Mouse (Mus musculus): Measurements from ENCODE around the gene Gpr21. TPM values are rescaled to one million over a fixed set of nuclear protein-coding genes. Genes with fewer than 3 reads are reported as not detected.
"Not testable (repeated sequence)": the region's sequence is repeated elsewhere in the genome, so short reads cannot be mapped to it uniquely, and the experiment has no call there.

The Gpr21 gene
- 16.5 and 16.6 TPM in 2 replicates for polyA plus RNA-seq (2015; fragmentation: Nextera tagmentation; extraction: Ambion mirVana)

DNA sequence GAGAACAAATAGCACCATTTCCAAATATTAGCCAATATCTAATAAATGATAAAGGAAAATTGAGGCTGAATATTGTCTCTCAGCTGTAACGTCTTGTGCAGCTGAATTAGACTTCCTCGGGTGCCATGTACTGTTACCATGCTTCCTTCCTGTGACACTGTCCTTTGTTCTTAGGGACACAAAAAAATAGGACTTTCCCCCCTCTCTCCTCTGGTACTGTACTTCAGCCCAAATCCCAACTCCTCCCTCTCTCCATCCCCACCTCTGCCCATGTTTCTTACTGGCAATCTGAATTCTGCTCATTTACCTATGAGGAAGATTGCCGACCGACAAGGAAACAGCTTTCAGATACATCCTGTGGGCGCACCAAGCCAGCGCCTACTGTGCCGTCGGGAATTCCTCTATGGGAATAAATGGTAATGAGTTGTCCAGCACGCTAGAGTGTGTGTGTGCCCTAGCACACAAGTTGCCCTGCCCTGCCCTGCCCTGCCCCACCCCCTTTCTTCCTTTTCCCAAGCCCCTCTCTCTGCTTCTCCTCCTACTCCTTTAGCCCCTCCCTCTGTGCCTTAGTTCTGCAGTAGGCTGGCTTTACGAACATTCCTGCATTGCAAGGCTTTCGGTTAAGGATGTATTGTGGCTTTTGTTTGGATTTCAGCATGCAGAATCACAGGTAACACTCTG, at the start of gene Gpr21:
TSS of gene Gpr21 (plus strand) at position 303 of the 681 bp plus-strand sequence.
- ATAC-seq, result peak; percentile 91
- WGBS, result 7% methylated on average over 11 of the region's 11 CpGs
- Histone ChIP-seq H3K9me3 (replicated peaks; ENCODE audit: control insufficient read depth, low read length, poor library complexity, severe bottlenecking) (no peaks in the 10 kb centered on the region), H3K4me3 (ENCODE audit: low read depth, low read length) (peak within 1 kb of the TSS; percentile 38), H3K27ac (ENCODE audit: low read length) (peak within 1 kb of the TSS; percentile 91), H3K36me3 (ENCODE audit: control insufficient read depth, insufficient read depth, low read length) (0 out of 2 replicates have a peak, but pooled peaks cover 2% of the 10 kb centered on the region), H3K4me2 (ENCODE audit: low read length) (peak within 1 kb of the TSS; percentile 80), H3K9ac (ENCODE audit: low read depth, low read length) (peak within 1 kb of the TSS; percentile 58), H3K27me3 (ENCODE audit: control insufficient read depth, insufficient read depth, low read depth, low read length) (no peaks in the 10 kb centered on the region), H3K4me1 (ENCODE audit: control insufficient read depth, insufficient read depth, low read length) (peaks cover 31% of the 10 kb centered on the region)

DNA sequence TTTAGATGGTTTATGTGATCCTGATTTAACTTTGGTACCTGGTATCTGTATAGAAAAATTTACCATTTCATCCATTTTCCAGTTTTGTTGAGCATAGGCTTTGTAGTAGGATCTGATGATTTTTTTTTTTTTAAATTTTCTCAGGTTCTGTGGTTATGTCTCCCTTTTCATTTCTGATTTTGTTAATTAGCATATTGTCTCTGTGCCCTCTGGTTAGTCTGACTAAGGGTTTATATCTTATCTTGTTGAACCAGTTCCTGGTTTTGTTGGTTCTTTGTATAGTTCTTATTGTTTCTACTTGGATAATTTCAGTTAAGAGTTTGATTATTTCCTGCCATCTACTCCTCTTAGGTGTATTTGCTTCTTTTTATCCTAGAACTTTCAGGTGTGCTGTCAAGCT, 36.6 kb upstream of the Gpr21 start:
- no peak for ATAC-seq
- no peaks in the 10 kb centered on the region for H3K4me1 ChIP-seq (ENCODE audit: control insufficient read depth, insufficient read depth, low read length)
- no peak overlapping the region for H3K9ac ChIP-seq (ENCODE audit: low read depth, low read length)
- H3K9me3 ChIP-seq (replicated peaks; ENCODE audit: control insufficient read depth, low read length, poor library complexity, severe bottlenecking), result no peaks in the 10 kb centered on the region
- H3K27me3 ChIP-seq (ENCODE audit: control insufficient read depth, insufficient read depth, low read depth, low read length), result no peaks in the 10 kb centered on the region
- H3K4me3 ChIP-seq (ENCODE audit: low read depth, low read length), result no peak overlapping the region
- H3K4me2 ChIP-seq (ENCODE audit: low read length), result no peak overlapping the region
- no peak overlapping the region for H3K27ac ChIP-seq (ENCODE audit: low read length)
- peaks cover 24% of the 10 kb centered on the region for H3K36me3 ChIP-seq (ENCODE audit: control insufficient read depth, insufficient read depth, low read length)

- Histone ChIP-seq H3K4me2 (ENCODE audit: low read length) (no peak overlapping the region), H3K9ac (ENCODE audit: low read depth, low read length) (no peak overlapping the region), H3K27ac (ENCODE audit: low read length) (no peak overlapping the region), H3K9me3 (replicated peaks; ENCODE audit: control insufficient read depth, low read length, poor library complexity, severe bottlenecking) (no peaks in the 10 kb centered on the region), H3K27me3 (ENCODE audit: control insufficient read depth, insufficient read depth, low read depth, low read length) (no peaks in the 10 kb centered on the region), H3K36me3 (ENCODE audit: control insufficient read depth, insufficient read depth, low read length) (peaks cover 24% of the 10 kb centered on the region), H3K4me3 (ENCODE audit: low read depth, low read length) (no peak overlapping the region), H3K4me1 (ENCODE audit: control insufficient read depth, insufficient read depth, low read length) (no peaks in the 10 kb centered on the region)
- no peak for ATAC-seq
- 94% methylated on average over 2 of the region's 2 CpGs for WGBS
These were observed 36.1 kb upstream of the Gpr21 start for GRCm38 (mm10) chr2:37480039-37480438.

DNA sequence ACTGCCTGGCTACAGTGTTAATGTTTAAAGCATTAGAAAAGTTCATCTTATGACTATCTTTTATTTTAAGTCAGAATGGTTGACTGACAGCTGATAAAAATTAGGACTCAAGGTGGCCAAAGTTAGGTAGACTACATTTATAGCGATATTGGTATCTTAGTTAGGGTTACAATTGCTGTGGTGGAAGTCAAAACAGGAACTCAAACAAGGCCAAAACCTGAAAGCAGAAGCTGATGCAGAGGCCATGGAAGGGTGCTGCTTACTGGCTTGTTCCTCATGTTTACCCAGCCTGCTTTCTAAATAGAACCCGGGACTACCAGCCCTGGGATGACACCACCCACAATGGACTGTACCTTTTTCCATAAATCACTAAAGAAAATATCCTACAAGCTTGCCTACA, 32.0 kb upstream of the Gpr21 start:
- Histone ChIP-seq H3K4me3 (ENCODE audit: low read depth, low read length) (no peak overlapping the region), H3K4me1 (ENCODE audit: control insufficient read depth, insufficient read depth, low read length) (no peaks in the 10 kb centered on the region), H3K36me3 (ENCODE audit: control insufficient read depth, insufficient read depth, low read length) (peaks cover 15% of the 10 kb centered on the region), H3K9ac (ENCODE audit: low read depth, low read length) (no peak overlapping the region), H3K27me3 (ENCODE audit: control insufficient read depth, insufficient read depth, low read depth, low read length) (no peaks in the 10 kb centered on the region), H3K27ac (ENCODE audit: low read length) (no peak overlapping the region), H3K9me3 (replicated peaks; ENCODE audit: control insufficient read depth, low read length, poor library complexity, severe bottlenecking) (no peaks in the 10 kb centered on the region), H3K4me2 (ENCODE audit: low read length) (no peak overlapping the region)
- ATAC-seq, result no peak
- WGBS, result 92% methylated on average over 2 of the region's 2 CpGs

DNA sequence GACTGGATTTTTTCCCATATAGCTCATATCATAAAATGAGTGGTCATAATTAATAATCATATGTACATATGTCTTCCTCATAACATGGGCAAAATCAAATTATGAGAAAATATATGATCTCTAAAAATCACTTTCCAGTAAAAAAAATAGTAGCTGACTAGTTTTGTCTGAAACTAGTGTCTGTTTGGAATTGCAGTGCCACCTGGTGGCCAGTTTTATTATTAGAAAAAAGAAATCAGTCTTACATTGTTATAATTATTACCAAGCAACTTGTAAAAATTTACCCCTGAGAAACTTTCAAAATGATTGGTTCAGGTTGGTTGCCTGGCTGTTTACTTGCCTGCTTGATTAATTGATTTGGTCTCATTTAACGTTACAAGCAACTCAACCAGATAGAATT, 30.8 kb upstream of the Gpr21 start:
- no peaks in the 10 kb centered on the region for H3K9me3 ChIP-seq (replicated peaks; ENCODE audit: control insufficient read depth, low read length, poor library complexity, severe bottlenecking)
- H3K4me2 ChIP-seq (ENCODE audit: low read length), result no peak overlapping the region
- no peak for ATAC-seq
- no peak overlapping the region for H3K27ac ChIP-seq (ENCODE audit: low read length)
- peaks cover 23% of the 10 kb centered on the region for H3K36me3 ChIP-seq (ENCODE audit: control insufficient read depth, insufficient read depth, low read length)
- WGBS, result 82% methylated on average over 1 of the region's 1 CpGs
- H3K9ac ChIP-seq (ENCODE audit: low read depth, low read length), result no peak overlapping the region
- H3K4me1 ChIP-seq (ENCODE audit: control insufficient read depth, insufficient read depth, low read length), result no peaks in the 10 kb centered on the region
- H3K27me3 ChIP-seq (ENCODE audit: control insufficient read depth, insufficient read depth, low read depth, low read length), result no peaks in the 10 kb centered on the region
- no peak overlapping the region for H3K4me3 ChIP-seq (ENCODE audit: low read depth, low read length)

DNA sequence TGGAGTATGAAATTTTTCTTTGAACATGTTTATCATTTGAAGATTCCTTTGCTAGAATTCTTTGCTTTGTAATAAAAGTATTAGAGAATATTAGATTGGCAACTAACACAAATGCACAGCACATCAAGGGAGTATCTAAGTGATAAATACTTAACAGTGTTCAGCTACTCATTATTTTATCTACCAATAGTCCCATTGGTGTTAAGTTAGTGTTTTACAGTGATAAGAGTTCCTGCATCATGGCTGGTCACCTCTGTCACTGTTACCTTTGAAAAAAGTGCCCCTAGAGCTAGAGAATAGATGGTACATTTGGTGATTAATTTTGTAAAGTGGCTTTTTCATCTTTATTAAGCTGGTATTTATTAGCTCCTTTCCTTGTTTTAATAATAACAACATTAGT, 29.7 kb upstream of the Gpr21 start:
- no peak overlapping the region for H3K27ac ChIP-seq (ENCODE audit: low read length)
- no peak overlapping the region for H3K4me2 ChIP-seq (ENCODE audit: low read length)
- no peak overlapping the region for H3K9ac ChIP-seq (ENCODE audit: low read depth, low read length)
- H3K4me1 ChIP-seq (ENCODE audit: control insufficient read depth, insufficient read depth, low read length), result no peaks in the 10 kb centered on the region
- no peaks in the 10 kb centered on the region for H3K27me3 ChIP-seq (ENCODE audit: control insufficient read depth, insufficient read depth, low read depth, low read length)
- no peak overlapping the region for H3K4me3 ChIP-seq (ENCODE audit: low read depth, low read length)
- no peak for ATAC-seq
- peaks cover 23% of the 10 kb centered on the region for H3K36me3 ChIP-seq (ENCODE audit: control insufficient read depth, insufficient read depth, low read length)
- H3K9me3 ChIP-seq (replicated peaks; ENCODE audit: control insufficient read depth, low read length, poor library complexity, severe bottlenecking), result no peaks in the 10 kb centered on the region

- H3K36me3 ChIP-seq (ENCODE audit: control insufficient read depth, insufficient read depth, low read length), result peaks cover 25% of the 10 kb centered on the region
- H3K4me2 ChIP-seq (ENCODE audit: low read length), result no peak overlapping the region
- H3K4me1 ChIP-seq (ENCODE audit: control insufficient read depth, insufficient read depth, low read length), result no peaks in the 10 kb centered on the region
- H3K9ac ChIP-seq (ENCODE audit: low read depth, low read length), result no peak overlapping the region
- WGBS, result 97% methylated on average over 2 of the region's 2 CpGs
- no peak overlapping the region for H3K4me3 ChIP-seq (ENCODE audit: low read depth, low read length)
- no peak overlapping the region for H3K27ac ChIP-seq (ENCODE audit: low read length)
- no peaks in the 10 kb centered on the region for H3K9me3 ChIP-seq (replicated peaks; ENCODE audit: control insufficient read depth, low read length, poor library complexity, severe bottlenecking)
- no peak for ATAC-seq
- H3K27me3 ChIP-seq (ENCODE audit: control insufficient read depth, insufficient read depth, low read depth, low read length), result no peaks in the 10 kb centered on the region
These were observed 27.2 kb upstream of the Gpr21 start for GRCm38 (mm10) chr2:37488956-37489355.

DNA sequence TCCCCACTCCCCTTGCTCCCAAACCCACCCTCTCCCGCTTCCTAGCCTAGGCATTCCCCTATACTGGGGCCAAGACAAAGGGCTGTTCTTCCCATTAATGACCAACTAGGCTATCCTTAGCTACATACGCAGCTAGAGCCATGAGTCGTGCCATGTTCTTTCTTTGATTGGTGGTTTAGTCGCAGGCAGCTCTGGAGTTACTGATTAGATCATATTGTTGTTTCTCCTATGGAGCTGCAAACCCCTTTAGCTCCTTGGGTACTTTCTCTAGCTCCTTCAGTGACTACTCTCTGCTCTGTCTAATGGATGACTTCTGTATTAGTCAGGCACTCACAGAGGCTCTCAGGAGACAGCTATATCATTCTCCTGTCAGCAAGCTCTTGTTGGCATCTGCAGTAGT, 18.8 kb upstream of the Gpr21 start:
- no peak overlapping the region for H3K9ac ChIP-seq (ENCODE audit: low read depth, low read length)
- H3K9me3 ChIP-seq (replicated peaks; ENCODE audit: control insufficient read depth, low read length, poor library complexity, severe bottlenecking), result no peaks in the 10 kb centered on the region
- no peak overlapping the region for H3K4me3 ChIP-seq (ENCODE audit: low read depth, low read length)
- no peaks in the 10 kb centered on the region for H3K27me3 ChIP-seq (ENCODE audit: control insufficient read depth, insufficient read depth, low read depth, low read length)
- ATAC-seq, result no peak
- 96% methylated on average over 4 of the region's 4 CpGs for WGBS
- no peak overlapping the region for H3K27ac ChIP-seq (ENCODE audit: low read length)
- H3K4me1 ChIP-seq (ENCODE audit: control insufficient read depth, insufficient read depth, low read length), result no peaks in the 10 kb centered on the region
- H3K4me2 ChIP-seq (ENCODE audit: low read length), result no peak overlapping the region
- H3K36me3 ChIP-seq (ENCODE audit: control insufficient read depth, insufficient read depth, low read length), result peaks cover 14% of the 10 kb centered on the region; the same call in 1 of the 2 replicates

- 92% methylated on average over 2 of the region's 2 CpGs for WGBS
- not testable (repeated sequence) for H3K27ac ChIP-seq (ENCODE audit: low read length); ATAC-seq; H3K4me2 ChIP-seq (ENCODE audit: low read length); H3K9me3 ChIP-seq (replicated peaks; ENCODE audit: control insufficient read depth, low read length, poor library complexity, severe bottlenecking); H3K4me1 ChIP-seq (ENCODE audit: control insufficient read depth, insufficient read depth, low read length); H3K27me3 ChIP-seq (ENCODE audit: control insufficient read depth, insufficient read depth, low read depth, low read length); H3K36me3 ChIP-seq (ENCODE audit: control insufficient read depth, insufficient read depth, low read length); H3K9ac ChIP-seq (ENCODE audit: low read depth, low read length); H3K4me3 ChIP-seq (ENCODE audit: low read depth, low read length)
These were observed 10.3 kb upstream of the Gpr21 start for GRCm38 (mm10) chr2:37505856-37506255.

Measured in midbrain, embryonic 16.5 days (tissue).